Mouse (Mus musculus) lung, adult 2 months (tissue): ENCODE results near the gene Paqr4.

ENCODE experiments used
- CTCF ChIP-seq: fragments of 200-500 bp; IDR thresholded peaks from 2 replicates; pipeline ENCODE4 v1.5.1; 2011; ENCODE audit warnings: mild to moderate bottlenecking, low read length, control low read depth; ENCODE audit not compliant: insufficient read depth
- POLR2A ChIP-seq: fragments of 200-500 bp; IDR thresholded peaks from 2 replicates; pipeline ENCODE4 v1.6.1; 2011; ENCODE audit warnings: low read depth, mild to moderate bottlenecking, control low read depth, low read length, borderline replicate concordance; ENCODE audit errors: extremely low read depth

- TF ChIP-seq CTCF (no peak), POLR2A (no peak)
These were observed 41.3 kb downstream of the Paqr4 start for GRCm38 (mm10) chr17:23699131-23700077.
